Mouse (Mus musculus) intestine, embryonic 16.5 days (tissue): ENCODE measurements around the gene Cct4. TPM values are rescaled to one million over a fixed set of nuclear protein-coding genes. Genes with fewer than 3 reads are reported as not detected.

Source experiments
- ATAC-seq: fragments of 200-750 bp; cut with Nextera tagmentation; 2 replicates; pipeline ENCODE4 v1.8.0; 2017; ENCODE audit warnings: moderate TSS enrichment, moderate library complexity
- H3K27ac ChIP-seq: fragments of 300-500 bp; sonication (generic); 2 replicates; pipeline ENCODE4 v1.5.1; 2014; ENCODE audit warnings: mild to moderate bottlenecking, low read length
- H3K27me3 ChIP-seq: fragments of 300-500 bp; sonication (generic); replicated peaks from 2 replicates; pipeline ENCODE4 v1.6.1; 2014; ENCODE audit warnings: low read length, control low read depth, mixed read lengths; ENCODE audit not compliant: control insufficient read depth, insufficient read depth
- H3K36me3 ChIP-seq: fragments of 300-500 bp; sonication (generic); 2 replicates; pipeline ENCODE4 v1.6.1; 2014; ENCODE audit warnings: low read length, control low read depth; ENCODE audit not compliant: control insufficient read depth, insufficient read depth
- H3K4me1 ChIP-seq: fragments of 300-500 bp; sonication (generic); 2 replicates; pipeline ENCODE4 v1.6.1; 2014; ENCODE audit warnings: low read length, control low read depth, mixed read lengths; ENCODE audit not compliant: control insufficient read depth, insufficient read depth
- H3K4me2 ChIP-seq: fragments of 300-500 bp; sonication (generic); 2 replicates; pipeline ENCODE4 v1.6.1; 2014; ENCODE audit warnings: low read depth, low read length, control low read depth
- H3K4me3 ChIP-seq: fragments of 300-500 bp; sonication (generic); 2 replicates; pipeline ENCODE4 v1.5.1; 2014; ENCODE audit warnings: mild to moderate bottlenecking, low read length
- H3K9ac ChIP-seq: fragments of 300-500 bp; sonication (generic); 2 replicates; pipeline ENCODE4 v1.6.1; 2014; ENCODE audit warnings: low read depth, low read length
- H3K9me3 ChIP-seq: fragments of 300-500 bp; sonication (generic); 2 replicates; pipeline ENCODE4 v1.6.1; 2016; ENCODE audit warnings: low read length, control low read depth; ENCODE audit not compliant: control insufficient read depth
- WGBS: fragments of 180-500 bp; shearing (Covaris S2); extraction: QIAGEN DNeasy Blood & Tissue Kit; methylation state at CpG from one replicate; pipeline ENCODE4 v1.1.7; 2014; 5-methylcytosine and 5-hydroxymethylcytosine counted together
- polyA plus RNA-seq: library from polyadenylated mRNA; unstranded; fragments of >200 nt; fragmentation: Nextera tagmentation; extraction: Ambion mirVana; gene quantifications from 2 replicates; pipeline ENCODE4 v1.2.1, GENCODE M21; 2015

Cct4 gene
- polyA plus RNA-seq, 1 experiment from 2014 or later = 241 TPM

- H3K36me3 ChIP-seq = no peaks in the 10 kb centered on the region
- no peak overlapping the region for H3K27ac ChIP-seq
- H3K27me3 ChIP-seq = no peaks in the 10 kb centered on the region
- peaks cover 3% of the 10 kb centered on the region; the same call in 1 of the 2 replicates for H3K4me1 ChIP-seq
- no peak overlapping the region for H3K9ac ChIP-seq
- peak overlapping the region; percentile 21 for H3K4me2 ChIP-seq
- H3K4me3 ChIP-seq = no peak overlapping the region
- WGBS = 25% methylated on average over 20 of the region's 20 CpGs
- H3K9me3 ChIP-seq = no peaks in the 10 kb centered on the region
- peak; percentile 64 for ATAC-seq
Measured at GRCm38 (mm10) chr11:23047663-23048582, 57.6 kb downstream of the Cct4 start.

- ATAC-seq = no peak
- Histone ChIP-seq H3K4me3 (no peak overlapping the region), H3K27ac (no peak overlapping the region)
Measured at GRCm38 (mm10) chr11:23049642-23050041, 59.3 kb downstream of the Cct4 start.

GRCm38 (mm10) chr11:23052353-23052752 lies 62.0 kb downstream of the Cct4 start:
- no peak overlapping the region for H3K4me3 ChIP-seq
- no peaks in the 10 kb centered on the region for H3K27me3 ChIP-seq
- H3K27ac ChIP-seq = no peak overlapping the region
- peak; percentile 38; the same call in 1 of the 2 replicates for ATAC-seq
- no peak overlapping the region for H3K9ac ChIP-seq
- no peaks in the 10 kb centered on the region for H3K9me3 ChIP-seq
- 51% methylated on average over 4 of the region's 4 CpGs for WGBS
- H3K36me3 ChIP-seq = no peaks in the 10 kb centered on the region
- no peak overlapping the region for H3K4me2 ChIP-seq
- peaks cover 3% of the 10 kb centered on the region; the same call in 1 of the 2 replicates for H3K4me1 ChIP-seq

More at GRCm38 (mm10) chr11:23049642-23050041, 59.3 kb downstream of the Cct4 start:
- Histone ChIP-seq H3K36me3 (no peaks in the 10 kb centered on the region), H3K4me1 (peaks cover 3% of the 10 kb centered on the region; the same call in 1 of the 2 replicates), H3K27me3 (no peaks in the 10 kb centered on the region), H3K9ac (no peak overlapping the region), H3K4me2 (no peak overlapping the region), H3K9me3 (no peaks in the 10 kb centered on the region)

Other genes with a start within 250 kb of the Cct4 start
- gene B3gnt2, start 129.6 kb upstream of the Cct4 start, polyA plus RNA-seq = 11.8 and 11.9 TPM in 2 replicates
- gene Zrsr1, start 18.5 kb upstream of the Cct4 start, polyA plus RNA-seq = 1.8 and 2.2 TPM in 2 replicates
- gene Gm28048, start 8.4 kb upstream of the Cct4 start, polyA plus RNA-seq = 11.2 and 12.0 TPM in 2 replicates
- 320 and 339 TPM in 2 replicates for gene Commd1, start 8.1 kb upstream of the Cct4 start, polyA plus RNA-seq
- 1.5 and 2.7 TPM in 2 replicates for gene Fam161a, start 17.0 kb downstream of the Cct4 start, polyA plus RNA-seq